Mouse (Mus musculus) CD4-positive helper T cell, adult 2 months (primary cell): ENCODE results near the gene Med18.
A peak's percentile ranks its signal among the peaks of the same experiment; 100 is the strongest.
"Not testable (repeated sequence)": the region's sequence is repeated elsewhere in the genome, so short reads cannot be mapped to it uniquely, and the experiment has no call there.

Experiments
- DNase-seq: peaks from one replicate; pipeline ENCODE4 v3.0.0-alpha.2; 2012; ENCODE audit warnings: low read depth, missing footprints, low spot score

Gene Med18

GRCm38 (mm10) chr4:132421556-132421922 is 42.2 kb downstream of the Med18 start:
- DNase-seq, result peak; percentile 21

GRCm38 (mm10) chr4:132420471-132420870 is 43.2 kb downstream of the Med18 start:
- no peak for DNase-seq

- DNase-seq, result no peak
These were observed 47.8 kb downstream of the Med18 start for GRCm38 (mm10) chr4:132415966-132416365.

GRCm38 (mm10) chr4:132413257-132413656 is 50.5 kb downstream of the Med18 start:
- not testable (repeated sequence) for DNase-seq

- peak; percentile 54 for DNase-seq
These were observed 52.2 kb downstream of the Med18 start for GRCm38 (mm10) chr4:132411322-132412094.

GRCm38 (mm10) chr4:132409587-132410229 is 54.0 kb downstream of the Med18 start:
- DNase-seq, result peak; percentile 55
